In genomic region chr11:112817829-112818650, GRCm38 (mm10) we compare ENCODE assay signal across 11 mouse cellular contexts. TPM values are rescaled to one million over a fixed set of nuclear protein-coding genes. Genes with fewer than 3 reads are reported as not detected.
DNase-seq lines count a peak whose midpoint lies in the region; ATAC-seq lines count a peak whose summit lies in the region.
"Had no signal": no experiment of that assay in that cellular context is flagged by ENCODE, and none has a peak within 500 bp of the region (broad histone marks: within the 10 kb centered on the region; RNA-seq: fewer than 3 reads in every experiment).

No protein-coding gene starts in this region.

- peak; percentile 72 to 83 for DNase-seq in cerebellum, postnatal 10 days
- no peak for DNase-seq in cerebellum, adult 18-20 months
- peak; percentile 34 for DNase-seq in 3T3-L1 (ENCODE audit: low read depth, low spot score)
- no peak for DNase-seq in adrenal gland, postnatal 36 days
- DNase-seq in spleen, adult 12 weeks (ENCODE audit: low spot score): no peak
- DNase-seq in adrenal gland, adult (ENCODE audit: inconsistent age in 2 of 2, low spot score in 1 of 2): no peak

- H3K36me3 ChIP-seq in forebrain, embryonic 15.5 days: no peaks in the 10 kb centered on the region
- no peaks in the 10 kb centered on the region for H3K36me3 ChIP-seq in midbrain, embryonic 12.5 days
- H3K36me3 ChIP-seq: liver, embryonic 12.5 days had no signal

- H3K27ac ChIP-seq in forebrain, embryonic 15.5 days (replicated peaks): peak overlapping the region; percentile 60
- H3K27ac ChIP-seq in midbrain, embryonic 12.5 days (replicated peaks): no peak overlapping the region; the same call in 1 of the 2 replicates
- H3K27ac ChIP-seq: liver, embryonic 12.5 days had no signal

- WGBS in forebrain, embryonic 15.5 days: 35% methylated on average over 14 of the region's 14 CpGs
- 55% methylated on average over 14 of the region's 14 CpGs for WGBS in midbrain, embryonic 12.5 days

- H3K4me2 ChIP-seq in forebrain, embryonic 15.5 days (replicated peaks): no peak overlapping the region
- no peak overlapping the region for H3K4me2 ChIP-seq in midbrain, embryonic 12.5 days (replicated peaks)
- H3K4me2 ChIP-seq: liver, embryonic 12.5 days had no signal

- no peak overlapping the region for H3K4me3 ChIP-seq in forebrain, embryonic 15.5 days
- no peak overlapping the region for H3K4me3 ChIP-seq in midbrain, embryonic 12.5 days
- H3K4me3 ChIP-seq: liver, embryonic 12.5 days had no signal

- H3K9ac ChIP-seq in forebrain, embryonic 15.5 days (replicated peaks): no peak overlapping the region
- H3K9ac ChIP-seq in midbrain, embryonic 12.5 days (replicated peaks): no peak overlapping the region
- H3K9ac ChIP-seq: liver, embryonic 12.5 days had no signal

- peak; percentile 90 for ATAC-seq in forebrain, embryonic 15.5 days (replicated peaks)
- peak; percentile 61 for ATAC-seq in midbrain, embryonic 12.5 days (ENCODE audit: low FRiP score, low read depth)
- ATAC-seq: liver, embryonic 12.5 days had no signal

- H3K4me1 ChIP-seq in forebrain, embryonic 15.5 days: peaks cover 19% of the 10 kb centered on the region
- peaks cover 28% of the 10 kb centered on the region for H3K4me1 ChIP-seq in midbrain, embryonic 12.5 days
- H3K4me1 ChIP-seq: liver, embryonic 12.5 days had no signal

- no peaks in the 10 kb centered on the region for H3K9me3 ChIP-seq in forebrain, embryonic 15.5 days
- no peaks in the 10 kb centered on the region for H3K9me3 ChIP-seq in midbrain, embryonic 12.5 days
- H3K9me3 ChIP-seq: liver, embryonic 12.5 days had no signal

- H3K27me3 ChIP-seq in forebrain, embryonic 15.5 days: no peaks in the 10 kb centered on the region
- H3K27me3 ChIP-seq in midbrain, embryonic 12.5 days: no peaks in the 10 kb centered on the region
- H3K27me3 ChIP-seq: liver, embryonic 12.5 days had no signal

RNA-seq across cellular contexts. Expression of gene Sox9, which starts 36.0 kb away (rescaled TPM):
- 66.6 and 70.4 TPM in 2 replicates for polyA plus RNA-seq in forebrain, embryonic 15.5 days (2015; fragmentation: Nextera tagmentation; extraction: Ambion mirVana)
- polyA plus RNA-seq in midbrain, embryonic 12.5 days (2016; fragmentation: Nextera tagmentation; extraction: Ambion mirVana): 134 and 147 TPM in 2 replicates
- total RNA-seq in adrenal gland, postnatal 36 days (2021): 1 to 10 TPM; 1.1 to 1.9 TPM
- total RNA-seq: common myeloid progenitor, adult 5-6 weeks; MEL had no signal

Comparison
In these comparisons a context has a peak if more than half of its experiments do, and no peak if none do; other contexts are left out.
1. DNase-seq: peak in cerebellum, postnatal 10 days (2 of 2) and 3T3-L1 (single experiment); none in cerebellum, adult 18-20 months (0 of 2), adrenal gland, postnatal 36 days (0 of 2), spleen, adult 12 weeks (single experiment) and adrenal gland, adult (0 of 2).